Mouse (Mus musculus): Measurements from ENCODE around the gene 1700012A03Rik. TPM values are rescaled to one million over a fixed set of nuclear protein-coding genes. Genes with fewer than 3 reads are reported as not detected.

The 1700012A03Rik gene
- polyA plus RNA-seq, 1 experiment, result not detected

GRCm38 (mm10) chr6:32028228-32029009, 21.6 kb upstream of the 1700012A03Rik start:
- H3K9me3 ChIP-seq, result 0 out of 2 replicates have a peak, but pooled peaks cover 11% of the 10 kb centered on the region

DNA sequence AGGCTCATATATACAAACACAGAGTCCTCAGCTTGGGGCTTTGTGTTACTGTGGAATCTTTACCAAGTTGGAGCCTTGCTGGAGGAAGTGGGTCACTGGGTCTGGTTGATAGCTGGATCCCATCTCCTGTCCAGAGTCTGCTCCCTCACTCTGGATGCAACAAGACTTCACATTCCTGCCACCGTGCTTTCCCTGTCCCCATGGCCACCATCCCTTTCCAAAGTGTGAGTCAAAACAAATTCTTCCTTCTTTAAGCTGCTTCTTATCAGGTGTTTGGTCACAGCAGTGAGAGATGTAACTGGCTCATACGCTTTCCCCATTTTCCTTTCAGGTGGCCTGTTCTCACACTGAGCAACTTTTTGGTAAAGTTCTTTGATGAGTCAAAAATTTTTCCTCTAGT, 15.8 kb upstream of the 1700012A03Rik start:
- no peaks in the 10 kb centered on the region for H3K36me3 ChIP-seq (replicated peaks; ENCODE audit: low read length)
- H3K9me3 ChIP-seq, result 0 out of 2 replicates have a peak, but pooled peaks cover 3% of the 10 kb centered on the region
- no peak for TF ChIP-seq FLI1 (IDR thresholded peaks at IDR 0.05; ENCODE audit: low read length)
- TF ChIP-seq GATA1 (IDR thresholded peaks at IDR 0.05; ENCODE audit: borderline replicate concordance, low read length), result no peak
- no peak overlapping the region for H3K4me3 ChIP-seq (replicated peaks)
- no peaks in the 10 kb centered on the region for H3K27me3 ChIP-seq (replicated peaks)
- no peaks in the 10 kb centered on the region for H3K4me1 ChIP-seq

More at GRCm38 (mm10) chr6:32028228-32029009, 21.6 kb upstream of the 1700012A03Rik start:
- H3K36me3 ChIP-seq (replicated peaks; ENCODE audit: low read length), result no peaks in the 10 kb centered on the region
- no peak overlapping the region for H3K4me3 ChIP-seq (replicated peaks)
- no peak for TF ChIP-seq GATA1 (IDR thresholded peaks at IDR 0.05; ENCODE audit: borderline replicate concordance, low read length)
- TF ChIP-seq FLI1 (IDR thresholded peaks at IDR 0.05; ENCODE audit: low read length), result no peak
- H3K4me1 ChIP-seq, result no peaks in the 10 kb centered on the region
- H3K27me3 ChIP-seq (replicated peaks), result no peaks in the 10 kb centered on the region

GRCm38 (mm10) chr6:32045344-32045743, 4.7 kb upstream of the 1700012A03Rik start:
- no peak for TF ChIP-seq GATA1 (IDR thresholded peaks at IDR 0.05; ENCODE audit: borderline replicate concordance, low read length)
- TF ChIP-seq FLI1 (IDR thresholded peaks at IDR 0.05; ENCODE audit: low read length), result no peak
- no peaks in the 10 kb centered on the region for H3K4me1 ChIP-seq
- H3K9me3 ChIP-seq, result no peaks in the 10 kb centered on the region
- H3K36me3 ChIP-seq (replicated peaks; ENCODE audit: low read length), result no peaks in the 10 kb centered on the region
- H3K4me3 ChIP-seq (replicated peaks), result no peak overlapping the region
- peaks cover 12% of the 10 kb centered on the region for H3K27me3 ChIP-seq (replicated peaks)

DNA sequence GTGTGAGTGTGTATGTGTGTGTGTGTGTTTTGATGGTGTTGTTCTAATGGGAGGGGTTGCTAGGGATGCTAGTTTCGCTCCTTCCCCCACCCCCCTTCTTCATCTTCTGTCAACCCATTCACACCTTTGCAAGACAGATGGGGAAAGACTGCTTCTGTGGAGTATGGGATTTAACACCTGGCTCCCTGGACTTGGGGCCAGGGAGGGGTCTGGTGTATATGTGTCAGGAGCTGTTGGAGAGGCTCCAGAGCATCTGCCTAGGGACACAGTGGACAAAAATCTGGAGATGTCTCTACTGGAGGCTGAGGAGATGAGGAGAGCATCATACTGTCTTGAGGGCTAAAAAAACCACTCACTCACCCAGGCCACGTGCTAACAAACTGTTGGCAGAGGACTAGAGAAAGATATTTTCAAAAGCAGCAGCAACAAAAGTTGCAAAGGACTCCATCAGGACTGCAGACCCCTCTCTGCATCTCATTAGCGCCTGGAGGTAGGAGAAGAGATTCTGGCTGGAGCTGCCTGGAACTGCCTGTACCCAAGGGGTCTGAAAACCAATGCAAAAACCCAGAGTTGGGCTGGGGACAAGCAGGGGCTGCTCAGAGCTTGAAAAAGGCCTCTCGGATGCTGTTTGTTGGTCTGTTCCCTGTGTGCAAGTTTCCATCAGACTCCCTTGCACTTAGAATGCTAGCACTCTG, 643 bp upstream of the 1700012A03Rik start:
- Histone ChIP-seq H3K4me1 (no peaks in the 10 kb centered on the region), H3K36me3 (replicated peaks; ENCODE audit: low read length) (no peaks in the 10 kb centered on the region), H3K4me3 (replicated peaks) (no peak overlapping the region), H3K9me3 (no peaks in the 10 kb centered on the region), H3K27me3 (replicated peaks) (peaks cover 10% of the 10 kb centered on the region)
- no peak for TF ChIP-seq FLI1 (IDR thresholded peaks at IDR 0.05; ENCODE audit: low read length)
- TF ChIP-seq GATA1 (IDR thresholded peaks at IDR 0.05; ENCODE audit: borderline replicate concordance, low read length), result no peak

- Histone ChIP-seq H3K27me3 (replicated peaks) (no peaks in the 10 kb centered on the region), H3K4me1 (no peaks in the 10 kb centered on the region), H3K36me3 (replicated peaks; ENCODE audit: low read length) (no peaks in the 10 kb centered on the region), H3K9me3 (peaks cover 8% of the 10 kb centered on the region; the same call in 1 of the 2 replicates), H3K4me3 (replicated peaks) (no peak overlapping the region)
- TF ChIP-seq GATA1 (IDR thresholded peaks at IDR 0.05; ENCODE audit: borderline replicate concordance, low read length), result no peak
- no peak for TF ChIP-seq FLI1 (IDR thresholded peaks at IDR 0.05; ENCODE audit: low read length)
These were observed 2.3 kb downstream of the 1700012A03Rik start for GRCm38 (mm10) chr6:32052135-32052915.

GRCm38 (mm10) chr6:32056525-32056924, 6.5 kb downstream of the 1700012A03Rik start:
- H3K4me1 ChIP-seq, result no peaks in the 10 kb centered on the region
- TF ChIP-seq GATA1 (IDR thresholded peaks at IDR 0.05; ENCODE audit: borderline replicate concordance, low read length) (no peak), FLI1 (IDR thresholded peaks at IDR 0.05; ENCODE audit: low read length) (no peak)
- H3K27me3 ChIP-seq (replicated peaks), result peaks cover 6% of the 10 kb centered on the region
- no peaks in the 10 kb centered on the region for H3K36me3 ChIP-seq (replicated peaks; ENCODE audit: low read length)
- H3K4me3 ChIP-seq (replicated peaks), result no peak overlapping the region
- H3K9me3 ChIP-seq, result peaks cover 8% of the 10 kb centered on the region; the same call in 1 of the 2 replicates

DNA sequence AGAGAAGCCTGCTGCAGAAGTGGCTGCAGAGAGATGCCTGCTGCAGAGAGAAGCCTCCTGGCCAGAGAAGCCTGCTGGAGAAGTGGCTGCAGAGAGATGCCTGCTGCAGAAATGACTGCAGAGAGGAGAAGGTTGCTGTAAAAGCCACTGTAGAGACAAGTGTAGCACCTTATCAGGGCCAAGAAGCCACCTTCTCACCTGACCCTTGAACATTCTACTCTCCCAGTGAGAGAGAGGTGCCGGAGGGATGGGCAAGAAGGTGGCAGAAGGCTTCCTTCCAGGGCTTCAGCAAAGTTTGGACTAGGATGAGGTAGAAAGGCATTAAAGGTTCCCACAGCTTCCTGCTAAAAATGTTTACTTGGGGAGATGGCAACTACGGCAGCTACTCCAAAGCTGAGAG, 8.5 kb downstream of the 1700012A03Rik start:
- TF ChIP-seq FLI1 (IDR thresholded peaks at IDR 0.05; ENCODE audit: low read length) (no peak), GATA1 (IDR thresholded peaks at IDR 0.05; ENCODE audit: borderline replicate concordance, low read length) (no peak)
- peaks cover 8% of the 10 kb centered on the region; the same call in 1 of the 2 replicates for H3K9me3 ChIP-seq
- H3K4me1 ChIP-seq, result no peaks in the 10 kb centered on the region
- H3K4me3 ChIP-seq (replicated peaks), result no peak overlapping the region
- H3K27me3 ChIP-seq (replicated peaks), result peaks cover 6% of the 10 kb centered on the region
- no peaks in the 10 kb centered on the region for H3K36me3 ChIP-seq (replicated peaks; ENCODE audit: low read length)

DNA sequence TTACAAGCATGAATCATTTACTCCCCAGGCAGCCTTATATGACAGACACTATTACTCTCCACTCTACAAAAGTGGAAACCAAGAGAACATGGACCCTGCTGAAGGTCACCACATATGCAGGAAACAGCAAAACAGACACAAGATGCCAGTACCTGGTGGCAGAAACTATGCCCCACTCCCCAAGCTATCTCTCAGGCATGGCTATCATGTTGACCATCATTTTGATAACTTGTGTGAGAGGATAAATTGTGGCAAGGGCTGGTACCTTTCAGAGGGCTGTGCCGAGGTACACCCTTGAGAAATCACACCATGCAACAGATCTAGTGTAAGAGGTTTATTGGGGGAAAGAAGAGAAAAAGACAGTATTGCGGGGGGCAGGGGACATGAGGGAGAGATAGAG, 10.6 kb downstream of the 1700012A03Rik start:
- H3K9me3 ChIP-seq, result peaks cover 3% of the 10 kb centered on the region; the same call in 1 of the 2 replicates
- peaks cover 9% of the 10 kb centered on the region for H3K27me3 ChIP-seq (replicated peaks)
- H3K4me1 ChIP-seq, result no peaks in the 10 kb centered on the region
- H3K4me3 ChIP-seq (replicated peaks), result no peak overlapping the region
- TF ChIP-seq FLI1 (IDR thresholded peaks at IDR 0.05; ENCODE audit: low read length) (no peak), GATA1 (IDR thresholded peaks at IDR 0.05; ENCODE audit: borderline replicate concordance, low read length) (no peak)
- no peaks in the 10 kb centered on the region for H3K36me3 ChIP-seq (replicated peaks; ENCODE audit: low read length)

- no peaks in the 10 kb centered on the region for H3K9me3 ChIP-seq
- TF ChIP-seq FLI1 (IDR thresholded peaks at IDR 0.05; ENCODE audit: low read length) (no peak), GATA1 (IDR thresholded peaks at IDR 0.05; ENCODE audit: borderline replicate concordance, low read length) (no peak)
- H3K4me3 ChIP-seq (replicated peaks), result no peak overlapping the region
- H3K4me1 ChIP-seq, result peaks cover 3% of the 10 kb centered on the region; the same call in 1 of the 2 replicates
- H3K36me3 ChIP-seq (replicated peaks; ENCODE audit: low read length), result no peaks in the 10 kb centered on the region
- peaks cover 10% of the 10 kb centered on the region for H3K27me3 ChIP-seq (replicated peaks)
These were observed 11.2 kb downstream of the 1700012A03Rik start for GRCm38 (mm10) chr6:32061266-32061665.

All from megakaryocyte, embryonic 14.5 days (primary cell).